Mouse (Mus musculus) G1E (cell line): ENCODE results near the gene Fgfr2. TPM values are rescaled to one million over a fixed set of nuclear protein-coding genes. Genes with fewer than 3 reads are reported as not detected.

ENCODE experiments used
- ATAC-seq: 2 replicates; pipeline ENCODE4 v1.8.0; 2016; ENCODE audit warnings: mild to moderate bottlenecking; ENCODE audit not compliant: insufficient number of reproducible peaks, poor library complexity, low FRiP score, severe bottlenecking; ENCODE audit errors: extremely low read depth
- DNase-seq: peaks from one replicate; pipeline ENCODE4 v3.0.0; 2012; ENCODE audit warnings: low spot score
- H3K27me3 ChIP-seq: 2 replicates; pipeline ENCODE4 v1.6.1; 2012; ENCODE audit warnings: mild to moderate bottlenecking, low read length, inconsistent platforms; ENCODE audit not compliant: insufficient read depth
- H3K36me3 ChIP-seq: replicated peaks from 2 replicates; pipeline ENCODE3; 2012; ENCODE audit warnings: mild to moderate bottlenecking, inconsistent platforms
- H3K4me1 ChIP-seq: 2 replicates; pipeline ENCODE4 v1.6.1; 2012; ENCODE audit warnings: low read depth, low read length, inconsistent platforms, mixed read lengths; ENCODE audit not compliant: insufficient read depth
- H3K4me3 ChIP-seq: 2 replicates; pipeline ENCODE4 v1.5.1; 2012; ENCODE audit warnings: low read depth, mild to moderate bottlenecking, inconsistent platforms, low read length, moderate library complexity, mixed read lengths
- H3K9me3 ChIP-seq: replicated peaks from 2 replicates; pipeline ENCODE4 v1.6.1; 2012; ENCODE audit warnings: inconsistent platforms
- CTCF ChIP-seq: IDR thresholded peaks from 2 replicates; pipeline ENCODE4 v1.5.1; 2012; ENCODE audit warnings: low read depth, low read length, inconsistent platforms, mixed read lengths
- GATA1 ChIP-seq: IDR thresholded peaks from 2 replicates; pipeline ENCODE4 v1.6.1; 2012; ENCODE audit warnings: borderline replicate concordance, low read length, inconsistent platforms, mixed read lengths
- GATA2 ChIP-seq: IDR thresholded peaks from 2 replicates; pipeline ENCODE4 v1.6.1; 2012; ENCODE audit warnings: low read depth, low read length, inconsistent platforms, borderline replicate concordance
- POLR2AphosphoS5 ChIP-seq: IDR thresholded peaks from 2 replicates; pipeline ENCODE4 v1.6.1; 2012; ENCODE audit warnings: low read depth, low read length, inconsistent platforms; ENCODE audit not compliant: insufficient replicate concordance
- TAL1 ChIP-seq: conservative IDR thresholded peaks from 2 replicates; pipeline ENCODE4 v1.6.1; 2012; ENCODE audit warnings: low read depth, low read length, inconsistent platforms, mixed read lengths
- polyA plus RNA-seq: library from polyadenylated mRNA; stranded (reverse); fragments of >175 nt; gene quantifications from 2 replicates; pipeline ENCODE4 v1.2.3, GENCODE M21; 2012
- total RNA-seq, 2 experiments: library from RNA; stranded (forward) in 1 of 2; stranded (reverse) in 1 of 2; fragments of 200-1000 nt in 1 of 2; fragments of >200 nt in 1 of 2; fragmentation: Nextera tagmentation in 1 of 2; gene quantifications; 2 replicates each; pipeline ENCODE4 v1.2.3; 2014 to 2017

The Fgfr2 gene
- total and polyA plus RNA-seq, 3 experiments, result 0.22 TPM; not detected in 2

GRCm38 (mm10) chr7:130382126-130382525, 2741.0 kb downstream of the Fgfr2 start:
- TF ChIP-seq CTCF (no peak), GATA1 (no peak), GATA2 (no peak), POLR2AphosphoS5 (no peak), TAL1 (no peak)
- ATAC-seq, result no peak

GRCm38 (mm10) chr7:130381387-130381951, 2741.7 kb downstream of the Fgfr2 start:
- H3K4me1 ChIP-seq, result no peaks in the 10 kb centered on the region
- TF ChIP-seq GATA1, result no peak
- TF ChIP-seq GATA2, result no peak
- TF ChIP-seq POLR2AphosphoS5, result no peak
- no peak for TF ChIP-seq CTCF
- no peak for TF ChIP-seq TAL1
- no peaks in the 10 kb centered on the region for H3K27me3 ChIP-seq
- no peak for DNase-seq
- no peak for ATAC-seq
- no peaks in the 10 kb centered on the region for H3K9me3 ChIP-seq
- H3K36me3 ChIP-seq, result no peaks in the 10 kb centered on the region
- H3K4me3 ChIP-seq, result no peak overlapping the region

More at GRCm38 (mm10) chr7:130382126-130382525, 2741.0 kb downstream of the Fgfr2 start:
- Histone ChIP-seq H3K36me3 (peaks cover 5% of the 10 kb centered on the region), H3K27me3 (no peaks in the 10 kb centered on the region), H3K4me3 (no peak overlapping the region), H3K4me1 (no peaks in the 10 kb centered on the region), H3K9me3 (no peaks in the 10 kb centered on the region)
- DNase-seq, result no peak

DNA sequence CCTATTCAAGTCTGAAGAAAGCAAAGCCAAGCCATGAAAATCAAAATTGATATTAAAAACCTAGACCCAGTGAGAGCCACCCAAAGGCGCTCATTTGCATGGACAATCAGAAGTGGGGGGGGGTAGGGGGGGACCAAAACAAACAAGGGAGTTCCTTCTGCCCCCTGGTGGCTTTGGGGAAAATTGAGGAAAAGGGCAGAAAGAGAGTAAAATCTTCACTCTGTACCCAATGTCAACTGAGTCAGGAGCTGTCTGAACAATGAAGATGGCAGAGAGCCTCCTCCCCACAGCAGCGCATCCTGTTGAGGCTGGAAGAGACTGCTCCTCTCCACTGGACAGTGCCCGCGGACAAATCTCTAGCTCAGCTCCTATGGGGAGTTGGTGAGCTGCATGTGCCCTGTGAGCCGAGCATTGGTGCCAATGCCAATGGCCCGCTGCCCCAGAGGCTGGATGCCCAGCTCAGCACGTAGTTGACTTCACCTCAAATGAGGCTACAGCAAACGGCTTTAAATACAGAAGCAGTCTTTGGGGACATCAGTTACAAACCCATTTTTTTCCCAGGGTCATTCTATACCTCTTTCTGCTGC, 2742.3 kb downstream of the Fgfr2 start:
- DNase-seq (no peak), ATAC-seq (no peak)
- no peaks in the 10 kb centered on the region for H3K4me1 ChIP-seq
- H3K4me3 ChIP-seq, result no peak overlapping the region
- H3K27me3 ChIP-seq, result no peaks in the 10 kb centered on the region
- TF ChIP-seq TAL1 (no peak), CTCF (no peak)
- no peaks in the 10 kb centered on the region for H3K9me3 ChIP-seq
- no peaks in the 10 kb centered on the region for H3K36me3 ChIP-seq

GRCm38 (mm10) chr7:130380367-130380766, 2742.8 kb downstream of the Fgfr2 start:
- no peak for ATAC-seq
- H3K36me3 ChIP-seq, result no peaks in the 10 kb centered on the region
- no peaks in the 10 kb centered on the region for H3K4me1 ChIP-seq
- no peak overlapping the region for H3K4me3 ChIP-seq
- no peaks in the 10 kb centered on the region for H3K27me3 ChIP-seq
- no peak for DNase-seq
- no peak for TF ChIP-seq GATA2
- no peak for TF ChIP-seq POLR2AphosphoS5
- no peak for TF ChIP-seq TAL1
- H3K9me3 ChIP-seq, result no peaks in the 10 kb centered on the region

DNA sequence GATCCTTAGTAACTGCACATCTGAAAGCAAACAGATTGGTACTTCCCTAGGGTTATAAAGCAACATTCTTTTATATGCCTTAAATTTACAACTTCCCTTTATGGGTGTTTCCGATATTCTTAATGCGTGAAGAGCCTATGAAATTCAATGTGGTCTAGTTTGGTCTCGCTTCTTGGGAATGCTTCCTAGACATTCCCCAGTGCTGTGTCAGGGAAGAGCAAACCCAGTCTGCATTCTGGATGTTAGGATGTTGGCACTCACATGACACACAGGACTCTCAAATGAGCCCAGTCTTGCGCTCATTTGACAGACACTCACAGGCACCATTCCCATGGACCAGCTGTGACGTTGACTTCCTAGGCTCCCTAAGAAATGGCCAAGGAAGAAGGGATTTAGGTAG, 2743.3 kb downstream of the Fgfr2 start:
- DNase-seq (no peak), ATAC-seq (no peak)
- TF ChIP-seq GATA2 (no peak), GATA1 (no peak), POLR2AphosphoS5 (no peak), CTCF (no peak), TAL1 (no peak)
- Histone ChIP-seq H3K4me3 (no peak overlapping the region), H3K9me3 (no peaks in the 10 kb centered on the region), H3K27me3 (no peaks in the 10 kb centered on the region), H3K4me1 (no peaks in the 10 kb centered on the region), H3K36me3 (no peaks in the 10 kb centered on the region)

DNA sequence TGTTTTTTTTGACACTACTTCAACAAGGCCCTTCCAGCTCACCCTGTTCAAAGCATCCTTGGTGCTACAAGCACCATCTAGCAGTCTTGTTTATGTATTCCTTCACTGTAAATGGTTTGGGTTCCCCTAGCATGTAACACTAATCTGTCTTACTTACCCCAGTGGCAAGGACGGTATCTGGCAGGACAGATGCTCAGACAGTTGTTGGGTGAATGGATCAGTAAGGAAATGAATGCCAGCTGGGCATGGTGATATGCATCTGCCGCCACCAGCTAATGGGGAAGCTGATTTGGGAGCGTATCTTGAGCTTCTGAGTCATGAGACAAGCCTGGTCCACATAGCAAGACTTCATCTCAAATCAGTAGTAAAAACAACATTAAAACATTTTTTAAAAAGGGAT, 2744.8 kb downstream of the Fgfr2 start:
- TF ChIP-seq CTCF (no peak), GATA2 (no peak), TAL1 (no peak), GATA1 (no peak), POLR2AphosphoS5 (no peak)
- Histone ChIP-seq H3K27me3 (no peaks in the 10 kb centered on the region), H3K9me3 (no peaks in the 10 kb centered on the region), H3K4me3 (no peak overlapping the region), H3K4me1 (no peaks in the 10 kb centered on the region), H3K36me3 (no peaks in the 10 kb centered on the region)
- ATAC-seq (0 out of 2 replicates have a peak, but pooled peaks have one; percentile 28), DNase-seq (no peak)

DNA sequence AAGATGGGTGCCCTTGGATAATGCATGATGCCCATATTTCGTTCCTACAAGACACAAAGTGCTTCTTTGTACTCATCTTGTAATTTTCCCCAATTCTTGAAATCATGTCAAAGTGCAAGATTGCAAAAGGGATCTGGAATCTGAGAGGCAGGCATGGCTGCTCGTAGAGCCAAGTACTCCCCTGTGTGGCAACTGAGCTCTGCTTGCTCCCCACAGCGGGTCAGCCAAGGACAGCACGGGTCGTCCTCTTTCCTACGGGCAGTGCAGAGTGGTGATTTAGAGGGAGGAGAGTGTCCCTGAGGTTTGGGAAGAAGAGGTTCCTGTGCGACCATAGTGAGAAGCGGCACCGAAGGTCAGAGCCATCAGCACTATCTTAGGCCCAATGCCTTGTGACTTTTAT, 2748.8 kb downstream of the Fgfr2 start:
- peaks cover 4% of the 10 kb centered on the region for H3K9me3 ChIP-seq
- no peaks in the 10 kb centered on the region for H3K36me3 ChIP-seq
- DNase-seq, result no peak
- no peak for ATAC-seq
- H3K4me3 ChIP-seq, result no peak overlapping the region
- no peak for TF ChIP-seq POLR2AphosphoS5
- no peak for TF ChIP-seq TAL1
- no peak for TF ChIP-seq GATA1
- no peak for TF ChIP-seq GATA2
- TF ChIP-seq CTCF, result no peak
- H3K4me1 ChIP-seq, result no peaks in the 10 kb centered on the region
- no peaks in the 10 kb centered on the region for H3K27me3 ChIP-seq
